Mouse (Mus musculus) naive thymus-derived CD4-positive, alpha-beta T cell, adult 2 months (primary cell): ENCODE measurements around the gene Phf19.
A peak's percentile ranks its signal among the peaks of the same experiment; 100 is the strongest.

Experiments
- DNase-seq: peaks from one replicate; pipeline ENCODE4 v3.0.0-alpha.2; 2011; ENCODE audit warnings: low read depth

Gene Phf19

GRCm38 (mm10) chr2:34913218-34914068 is at the start of gene Phf19:
Gene Phf19, minus strand, starts transcription at chr2:34914026.
- DNase-seq: peak; percentile 65

- peak; percentile 96 for DNase-seq
These were observed 49.6 kb upstream of the Phf19 start for GRCm38 (mm10) chr2:34963371-34963956.

- peak; percentile 92 for DNase-seq
These were observed 49.1 kb upstream of the Phf19 start for GRCm38 (mm10) chr2:34962893-34963292.

GRCm38 (mm10) chr2:34962211-34962610 is 48.4 kb upstream of the Phf19 start:
- peak; percentile 69 for DNase-seq

- DNase-seq: peak; percentile 85
These were observed 47.7 kb upstream of the Phf19 start, which contains the start of gene Traf1 for GRCm38 (mm10) chr2:34961481-34962036. Gene Traf1, minus strand, starts transcription at chr2:34961772.

GRCm38 (mm10) chr2:34960966-34961365 is 47.1 kb upstream of the Phf19 start:
- DNase-seq: peak; percentile 42

GRCm38 (mm10) chr2:34960466-34960865 is 46.6 kb upstream of the Phf19 start:
- peak; percentile 59 for DNase-seq

GRCm38 (mm10) chr2:34958582-34958981 is 44.8 kb upstream of the Phf19 start:
- peak; percentile 56 for DNase-seq

GRCm38 (mm10) chr2:34958036-34958435 is 44.2 kb upstream of the Phf19 start:
- peak; percentile 63 for DNase-seq

GRCm38 (mm10) chr2:34957405-34957804 is 43.6 kb upstream of the Phf19 start:
- no peak for DNase-seq

GRCm38 (mm10) chr2:34956941-34957340 is 43.1 kb upstream of the Phf19 start:
- DNase-seq: no peak

GRCm38 (mm10) chr2:34954344-34954743 is 40.5 kb upstream of the Phf19 start:
- DNase-seq: no peak

- DNase-seq: no peak
These were observed 39.8 kb upstream of the Phf19 start for GRCm38 (mm10) chr2:34953547-34954116.

GRCm38 (mm10) chr2:34953018-34953417 is 39.2 kb upstream of the Phf19 start:
- DNase-seq: peak; percentile 55

GRCm38 (mm10) chr2:34951469-34951868 is 37.6 kb upstream of the Phf19 start:
- no peak for DNase-seq

- no peak for DNase-seq
These were observed 34.8 kb upstream of the Phf19 start for GRCm38 (mm10) chr2:34948622-34949021.

GRCm38 (mm10) chr2:34946046-34946445 is 32.2 kb upstream of the Phf19 start:
- no peak for DNase-seq

- DNase-seq: no peak
These were observed 31.8 kb upstream of the Phf19 start for GRCm38 (mm10) chr2:34945580-34945979.

- peak; percentile 86 for DNase-seq
These were observed 30.9 kb upstream of the Phf19 start for GRCm38 (mm10) chr2:34944761-34945160.

GRCm38 (mm10) chr2:34943556-34944120 is 29.8 kb upstream of the Phf19 start:
- DNase-seq: no peak

- no peak for DNase-seq
These were observed 27.3 kb upstream of the Phf19 start for GRCm38 (mm10) chr2:34941061-34941675.

GRCm38 (mm10) chr2:34940246-34940645 is 26.4 kb upstream of the Phf19 start:
- DNase-seq: no peak
